Mouse (Mus musculus): ENCODE measurements around the gene Cd244a. TPM values are rescaled to one million over a fixed set of nuclear protein-coding genes. Genes with fewer than 3 reads are reported as not detected.

The Cd244a gene
- polyA plus RNA-seq (2016; fragmentation: Nextera tagmentation; extraction: Ambion mirVana): not detected in 2 replicates

- Histone ChIP-seq H3K4me1 (0 out of 2 replicates have a peak, but pooled peaks cover 4% of the 10 kb centered on the region), H3K4me3 (no peak within 1 kb of the TSS), H3K27me3 (ENCODE audit: low read depth, poor library complexity, severe bottlenecking) (no peaks in the 10 kb centered on the region), H3K36me3 (no peaks in the 10 kb centered on the region), H3K27ac (no peak within 1 kb of the TSS), H3K9me3 (replicated peaks) (no peaks in the 10 kb centered on the region)
- no peak for DNase-seq (ENCODE audit: low spot score)
- 79% methylated on average over 4 of the region's 4 CpGs for WGBS
Measured at GRCm38 (mm10) chr1:171558898-171559297, at the start of gene Cd244a. TSS of gene Cd244a (plus strand) at chr1:171559193.

GRCm38 (mm10) chr1:171513234-171513633 is 45.8 kb upstream of the Cd244a start:
- Histone ChIP-seq H3K4me1 (no peaks in the 10 kb centered on the region), H3K36me3 (no peaks in the 10 kb centered on the region), H3K27ac (no peak overlapping the region), H3K9me3 (replicated peaks) (no peaks in the 10 kb centered on the region), H3K27me3 (ENCODE audit: low read depth, poor library complexity, severe bottlenecking) (no peaks in the 10 kb centered on the region), H3K4me3 (no peak overlapping the region)
- WGBS: 89% methylated on average over 2 of the region's 2 CpGs
- no peak for DNase-seq (ENCODE audit: low spot score)

- H3K27me3 ChIP-seq (ENCODE audit: low read depth, poor library complexity, severe bottlenecking): no peaks in the 10 kb centered on the region
- WGBS: 93% methylated on average over 1 of the region's 1 CpGs
- no peak for DNase-seq (ENCODE audit: low spot score)
- H3K4me1 ChIP-seq: no peaks in the 10 kb centered on the region
- H3K4me3 ChIP-seq: no peak overlapping the region
- H3K9me3 ChIP-seq (replicated peaks): no peaks in the 10 kb centered on the region
- no peaks in the 10 kb centered on the region for H3K36me3 ChIP-seq
- H3K27ac ChIP-seq: no peak overlapping the region
Measured at GRCm38 (mm10) chr1:171513760-171514159, 45.2 kb upstream of the Cd244a start.

- whole genome bisulfite sequencing: 11% methylated on average over 1 of the region's 1 CpGs
- H3K4me3 ChIP-seq: no peak overlapping the region
- no peaks in the 10 kb centered on the region for H3K4me1 ChIP-seq
- no peak for DNase-seq (ENCODE audit: low spot score)
- H3K9me3 ChIP-seq (replicated peaks): no peaks in the 10 kb centered on the region
- no peaks in the 10 kb centered on the region for H3K27me3 ChIP-seq (ENCODE audit: low read depth, poor library complexity, severe bottlenecking)
- H3K27ac ChIP-seq: no peak overlapping the region
- H3K36me3 ChIP-seq: no peaks in the 10 kb centered on the region
Measured at GRCm38 (mm10) chr1:171515039-171515438, 44.0 kb upstream of the Cd244a start.

- H3K4me1 ChIP-seq: no peaks in the 10 kb centered on the region
- no peak overlapping the region for H3K4me3 ChIP-seq
- 81% methylated on average over 4 of the region's 4 CpGs for WGBS
- no peaks in the 10 kb centered on the region for H3K27me3 ChIP-seq (ENCODE audit: low read depth, poor library complexity, severe bottlenecking)
- H3K9me3 ChIP-seq (replicated peaks): no peaks in the 10 kb centered on the region
- no peak for DNase-seq (ENCODE audit: low spot score)
- H3K36me3 ChIP-seq: no peaks in the 10 kb centered on the region
- H3K27ac ChIP-seq: no peak overlapping the region
Measured at GRCm38 (mm10) chr1:171515557-171515956, 43.4 kb upstream of the Cd244a start.

GRCm38 (mm10) chr1:171531367-171531766 is 27.6 kb upstream of the Cd244a start:
- Histone ChIP-seq H3K4me1 (no peaks in the 10 kb centered on the region), H3K4me3 (no peak overlapping the region), H3K27ac (no peak overlapping the region), H3K36me3 (no peaks in the 10 kb centered on the region), H3K27me3 (ENCODE audit: low read depth, poor library complexity, severe bottlenecking) (no peaks in the 10 kb centered on the region), H3K9me3 (replicated peaks) (no peaks in the 10 kb centered on the region)
- DNase-seq (ENCODE audit: low spot score): no peak
- WGBS: 96% methylated on average over 4 of the region's 4 CpGs

GRCm38 (mm10) chr1:171532830-171533229 is 26.2 kb upstream of the Cd244a start:
- 64% methylated on average over 2 of the region's 2 CpGs for WGBS
- Histone ChIP-seq H3K27ac (no peak overlapping the region), H3K9me3 (replicated peaks) (no peaks in the 10 kb centered on the region), H3K4me3 (no peak overlapping the region), H3K27me3 (ENCODE audit: low read depth, poor library complexity, severe bottlenecking) (no peaks in the 10 kb centered on the region), H3K36me3 (no peaks in the 10 kb centered on the region), H3K4me1 (no peaks in the 10 kb centered on the region)
- DNase-seq (ENCODE audit: low spot score): no peak

GRCm38 (mm10) chr1:171534557-171534956 is 24.4 kb upstream of the Cd244a start:
- no peak overlapping the region for H3K4me3 ChIP-seq
- H3K36me3 ChIP-seq: no peaks in the 10 kb centered on the region
- no peaks in the 10 kb centered on the region for H3K4me1 ChIP-seq
- H3K9me3 ChIP-seq (replicated peaks): no peaks in the 10 kb centered on the region
- H3K27ac ChIP-seq: no peak overlapping the region
- no peak for DNase-seq (ENCODE audit: low spot score)
- H3K27me3 ChIP-seq (ENCODE audit: low read depth, poor library complexity, severe bottlenecking): no peaks in the 10 kb centered on the region

- H3K4me3 ChIP-seq: no peak within 1 kb of the TSS
- no peaks in the 10 kb centered on the region for H3K36me3 ChIP-seq
- H3K9me3 ChIP-seq (replicated peaks): no peaks in the 10 kb centered on the region
- H3K4me1 ChIP-seq: no peaks in the 10 kb centered on the region
- H3K27ac ChIP-seq: no peak within 1 kb of the TSS
- no peaks in the 10 kb centered on the region for H3K27me3 ChIP-seq (ENCODE audit: low read depth, poor library complexity, severe bottlenecking)
- 92% methylated on average over 1 of the region's 1 CpGs for WGBS
- no peak for DNase-seq (ENCODE audit: low spot score)
Measured at GRCm38 (mm10) chr1:171535194-171535593, 23.8 kb upstream of the Cd244a start, which contains the start of gene Itln1. TSS of gene Itln1 (minus strand) at chr1:171535294.

GRCm38 (mm10) chr1:171540694-171541093 is 18.3 kb upstream of the Cd244a start:
- Histone ChIP-seq H3K4me3 (no peak overlapping the region), H3K27me3 (ENCODE audit: low read depth, poor library complexity, severe bottlenecking) (no peaks in the 10 kb centered on the region), H3K4me1 (no peaks in the 10 kb centered on the region), H3K36me3 (no peaks in the 10 kb centered on the region), H3K27ac (no peak overlapping the region), H3K9me3 (replicated peaks) (no peaks in the 10 kb centered on the region)
- no peak for DNase-seq (ENCODE audit: low spot score)
- WGBS: 88% methylated on average over 1 of the region's 1 CpGs

- WGBS: 83% methylated on average over 7 of the region's 7 CpGs
- no peaks in the 10 kb centered on the region for H3K9me3 ChIP-seq (replicated peaks)
- no peak overlapping the region for H3K4me3 ChIP-seq
- DNase-seq (ENCODE audit: low spot score): no peak
- H3K27me3 ChIP-seq (ENCODE audit: low read depth, poor library complexity, severe bottlenecking): no peaks in the 10 kb centered on the region
- no peak overlapping the region for H3K27ac ChIP-seq
- no peaks in the 10 kb centered on the region for H3K4me1 ChIP-seq
- H3K36me3 ChIP-seq: no peaks in the 10 kb centered on the region
Measured at GRCm38 (mm10) chr1:171551326-171551725, 7.7 kb upstream of the Cd244a start.

- H3K36me3 ChIP-seq: no peaks in the 10 kb centered on the region
- 93% methylated on average over 2 of the region's 2 CpGs for WGBS
- H3K4me1 ChIP-seq: no peaks in the 10 kb centered on the region
- H3K27me3 ChIP-seq (ENCODE audit: low read depth, poor library complexity, severe bottlenecking): no peaks in the 10 kb centered on the region
- no peak overlapping the region for H3K4me3 ChIP-seq
- no peaks in the 10 kb centered on the region for H3K9me3 ChIP-seq (replicated peaks)
- H3K27ac ChIP-seq: no peak overlapping the region
- no peak for DNase-seq (ENCODE audit: low spot score)
Measured at GRCm38 (mm10) chr1:171552230-171552629, 6.8 kb upstream of the Cd244a start.

GRCm38 (mm10) chr1:171553359-171554341 is 5.3 kb upstream of the Cd244a start:
- no peaks in the 10 kb centered on the region for H3K4me1 ChIP-seq
- no peak for DNase-seq (ENCODE audit: low spot score)
- H3K9me3 ChIP-seq (replicated peaks): no peaks in the 10 kb centered on the region
- H3K27me3 ChIP-seq (ENCODE audit: low read depth, poor library complexity, severe bottlenecking): no peaks in the 10 kb centered on the region
- H3K27ac ChIP-seq: no peak overlapping the region
- H3K36me3 ChIP-seq: no peaks in the 10 kb centered on the region
- 90% methylated on average over 11 of the region's 11 CpGs for WGBS
- no peak overlapping the region for H3K4me3 ChIP-seq

All from limb, embryonic 10.5 days (tissue).